Mouse (Mus musculus): Measurements from ENCODE around the gene Gm4133. TPM values are rescaled to one million over a fixed set of nuclear protein-coding genes. Genes with fewer than 3 reads are reported as not detected.
"Not testable (repeated sequence)": the region's sequence is repeated elsewhere in the genome, so short reads cannot be mapped to it uniquely, and the experiment has no call there.

Gene Gm4133
- not detected in 2 replicates for polyA plus RNA-seq (2015; fragmentation: Nextera tagmentation; extraction: Ambion mirVana)

GRCm38 (mm10) chr7:20333965-20334364 lies at the start of gene Gm4133:
Gm4133 (minus strand) TSS chr7:20334065.
- not testable (repeated sequence) for H3K9ac ChIP-seq (replicated peaks; ENCODE audit: low read depth, low read length); H3K27ac ChIP-seq (ENCODE audit: low read length); H3K4me2 ChIP-seq (ENCODE audit: low read length); ATAC-seq; H3K9me3 ChIP-seq (ENCODE audit: control insufficient read depth, low read length); H3K4me3 ChIP-seq (replicated peaks; ENCODE audit: low read length); H3K27me3 ChIP-seq (replicated peaks; ENCODE audit: control insufficient read depth, insufficient read depth, low read length); H3K36me3 ChIP-seq (ENCODE audit: control insufficient read depth, insufficient read depth); H3K4me1 ChIP-seq (replicated peaks; ENCODE audit: control insufficient read depth, insufficient read depth, low read length)
- no CpG with 5 or more reads among the region's 2 CpGs for WGBS

GRCm38 (mm10) chr7:20375310-20375709 lies 41.4 kb upstream of the Gm4133 start, which contains the start of gene Gm5728:
Gm5728 (minus strand) TSS chr7:20375410.
- H3K4me1 ChIP-seq (replicated peaks; ENCODE audit: control insufficient read depth, insufficient read depth, low read length); H3K9me3 ChIP-seq (ENCODE audit: control insufficient read depth, low read length); H3K36me3 ChIP-seq (ENCODE audit: control insufficient read depth, insufficient read depth); H3K9ac ChIP-seq (replicated peaks; ENCODE audit: low read depth, low read length); H3K27ac ChIP-seq (ENCODE audit: low read length); H3K4me3 ChIP-seq (replicated peaks; ENCODE audit: low read length); ATAC-seq; H3K27me3 ChIP-seq (replicated peaks; ENCODE audit: control insufficient read depth, insufficient read depth, low read length); H3K4me2 ChIP-seq (ENCODE audit: low read length): not testable (repeated sequence)
- no CpG with 5 or more reads among the region's 1 CpGs for WGBS

Other genes starting within 250 kb of the Gm4133 start
- gene Vmn1r91, start 234.4 kb downstream of the Gm4133 start, polyA plus RNA-seq (2015; fragmentation: Nextera tagmentation; extraction: Ambion mirVana), result not detected in 2 replicates
- not detected in 2 replicates for gene Gm16442, start 211.5 kb downstream of the Gm4133 start, polyA plus RNA-seq (2015; fragmentation: Nextera tagmentation; extraction: Ambion mirVana)
- not detected in 2 replicates for gene Vmn1r93, start 195.0 kb downstream of the Gm4133 start, polyA plus RNA-seq (2015; fragmentation: Nextera tagmentation; extraction: Ambion mirVana)
- not detected in 2 replicates for gene Vmn1r94, start 165.7 kb downstream of the Gm4133 start, polyA plus RNA-seq (2015; fragmentation: Nextera tagmentation; extraction: Ambion mirVana)
- gene Vmn1r95, start 140.4 kb downstream of the Gm4133 start, polyA plus RNA-seq (2015; fragmentation: Nextera tagmentation; extraction: Ambion mirVana), result not detected in 2 replicates
- gene Gm6164, start 128.5 kb downstream of the Gm4133 start, polyA plus RNA-seq (2015; fragmentation: Nextera tagmentation; extraction: Ambion mirVana), result not detected in 2 replicates
- gene Gm4498, start 100.2 kb downstream of the Gm4133 start, polyA plus RNA-seq (2015; fragmentation: Nextera tagmentation; extraction: Ambion mirVana), result not detected in 2 replicates
- not detected in 2 replicates for gene Gm5890, start 71.2 kb downstream of the Gm4133 start, polyA plus RNA-seq (2015; fragmentation: Nextera tagmentation; extraction: Ambion mirVana)
- gene Gm5728, start 41.3 kb upstream of the Gm4133 start, polyA plus RNA-seq (2015; fragmentation: Nextera tagmentation; extraction: Ambion mirVana), result not detected in 2 replicates
- not detected in 2 replicates for gene Vmn1r100, start 83.9 kb upstream of the Gm4133 start, polyA plus RNA-seq (2015; fragmentation: Nextera tagmentation; extraction: Ambion mirVana)
- not detected in 2 replicates for gene Vmn1r101, start 108.5 kb upstream of the Gm4133 start, polyA plus RNA-seq (2015; fragmentation: Nextera tagmentation; extraction: Ambion mirVana)
- gene Gm10670, start 140.9 kb upstream of the Gm4133 start, polyA plus RNA-seq (2015; fragmentation: Nextera tagmentation; extraction: Ambion mirVana), result not detected in 2 replicates
- not detected in 2 replicates for gene Vmn1r103, start 176.5 kb upstream of the Gm4133 start, polyA plus RNA-seq (2015; fragmentation: Nextera tagmentation; extraction: Ambion mirVana)
- gene Vmn1r104, start 199.8 kb upstream of the Gm4133 start, polyA plus RNA-seq (2015; fragmentation: Nextera tagmentation; extraction: Ambion mirVana), result not detected in 2 replicates
- not detected in 2 replicates for gene Gm5726, start 211.7 kb upstream of the Gm4133 start, polyA plus RNA-seq (2015; fragmentation: Nextera tagmentation; extraction: Ambion mirVana)
- gene Gm4141, start 242.2 kb upstream of the Gm4133 start, polyA plus RNA-seq (2015; fragmentation: Nextera tagmentation; extraction: Ambion mirVana), result not detected in 2 replicates

All from forebrain, embryonic 16.5 days (tissue).